Mouse (Mus musculus) ovary, adult 18-20 months (tissue): ENCODE measurements around the gene Slc8a1.

Source experiments
- DNase-seq: peaks from one replicate; pipeline ENCODE4 v3.0.0; 2022; ENCODE audit warnings: low spot score, mixed read lengths

Gene Slc8a1

GRCm38 (mm10) chr17:81738311-81738755 is at the start of gene Slc8a1:
TSS of gene Slc8a1 (minus strand) at chr17:81738377.
- DNase-seq = no peak

GRCm38 (mm10) chr17:81787350-81787749 is 49.2 kb upstream of the Slc8a1 start:
- DNase-seq = peak; percentile 3

- DNase-seq = no peak
These were observed 44.1 kb upstream of the Slc8a1 start for GRCm38 (mm10) chr17:81782326-81782725.

- no peak for DNase-seq
These were observed 43.3 kb upstream of the Slc8a1 start for GRCm38 (mm10) chr17:81781491-81781890.

- no peak for DNase-seq
These were observed 41.7 kb upstream of the Slc8a1 start for GRCm38 (mm10) chr17:81779883-81780282.

GRCm38 (mm10) chr17:81750664-81751063 is 12.5 kb upstream of the Slc8a1 start:
- DNase-seq = no peak

GRCm38 (mm10) chr17:81743034-81743433 is 4.9 kb upstream of the Slc8a1 start:
- no peak for DNase-seq

GRCm38 (mm10) chr17:81740576-81740975 is 2.4 kb upstream of the Slc8a1 start:
- no peak for DNase-seq

- DNase-seq = no peak
These were observed 398 bp downstream of the Slc8a1 start for GRCm38 (mm10) chr17:81737779-81738178.

- no peak for DNase-seq
These were observed 868 bp downstream of the Slc8a1 start for GRCm38 (mm10) chr17:81737309-81737708.

GRCm38 (mm10) chr17:81735583-81735982 is 2.6 kb downstream of the Slc8a1 start:
- DNase-seq = no peak

- no peak for DNase-seq
These were observed 8.3 kb downstream of the Slc8a1 start for GRCm38 (mm10) chr17:81729891-81730290.

GRCm38 (mm10) chr17:81712273-81712751 is 25.9 kb downstream of the Slc8a1 start:
- no peak for DNase-seq

GRCm38 (mm10) chr17:81704761-81705160 is 33.4 kb downstream of the Slc8a1 start:
- DNase-seq = no peak

GRCm38 (mm10) chr17:81703258-81703657 is 34.9 kb downstream of the Slc8a1 start:
- no peak for DNase-seq

- DNase-seq = no peak
These were observed 36.5 kb downstream of the Slc8a1 start for GRCm38 (mm10) chr17:81701701-81702100.

- no peak for DNase-seq
These were observed 39.4 kb downstream of the Slc8a1 start for GRCm38 (mm10) chr17:81698789-81699188.

- no peak for DNase-seq
These were observed 40.5 kb downstream of the Slc8a1 start for GRCm38 (mm10) chr17:81697695-81698094.

- DNase-seq = no peak
These were observed 43.2 kb downstream of the Slc8a1 start for GRCm38 (mm10) chr17:81694977-81695376.

- no peak for DNase-seq
These were observed 58.6 kb downstream of the Slc8a1 start for GRCm38 (mm10) chr17:81679616-81680015.

GRCm38 (mm10) chr17:81677450-81677849 is 60.7 kb downstream of the Slc8a1 start:
- DNase-seq = no peak

GRCm38 (mm10) chr17:81676203-81676602 is 62.0 kb downstream of the Slc8a1 start:
- no peak for DNase-seq

GRCm38 (mm10) chr17:81671245-81671644 is 66.9 kb downstream of the Slc8a1 start:
- no peak for DNase-seq
